Mouse (Mus musculus) G1E (cell line): ENCODE data around the gene Creb3l1. TPM values are rescaled to one million over a fixed set of nuclear protein-coding genes. Genes with fewer than 3 reads are reported as not detected.

Source experiments
- ATAC-seq: 2 replicates; pipeline ENCODE4 v1.8.0; 2016; ENCODE audit warnings: mild to moderate bottlenecking; ENCODE audit not compliant: insufficient number of reproducible peaks, poor library complexity, low FRiP score, severe bottlenecking; ENCODE audit errors: extremely low read depth
- DNase-seq: peaks from one replicate; pipeline ENCODE4 v3.0.0; 2012; ENCODE audit warnings: low spot score
- H3K27me3 ChIP-seq: 2 replicates; pipeline ENCODE4 v1.6.1; 2012; ENCODE audit warnings: mild to moderate bottlenecking, low read length, inconsistent platforms; ENCODE audit not compliant: insufficient read depth
- H3K36me3 ChIP-seq: replicated peaks from 2 replicates; pipeline ENCODE3; 2012; ENCODE audit warnings: mild to moderate bottlenecking, inconsistent platforms
- H3K4me1 ChIP-seq: 2 replicates; pipeline ENCODE4 v1.6.1; 2012; ENCODE audit warnings: low read depth, low read length, inconsistent platforms, mixed read lengths; ENCODE audit not compliant: insufficient read depth
- H3K4me3 ChIP-seq: 2 replicates; pipeline ENCODE4 v1.5.1; 2012; ENCODE audit warnings: low read depth, mild to moderate bottlenecking, inconsistent platforms, low read length, moderate library complexity, mixed read lengths
- H3K9me3 ChIP-seq: replicated peaks from 2 replicates; pipeline ENCODE4 v1.6.1; 2012; ENCODE audit warnings: inconsistent platforms
- CTCF ChIP-seq: IDR thresholded peaks from 2 replicates; pipeline ENCODE4 v1.5.1; 2012; ENCODE audit warnings: low read depth, low read length, inconsistent platforms, mixed read lengths
- GATA1 ChIP-seq: IDR thresholded peaks from 2 replicates; pipeline ENCODE4 v1.6.1; 2012; ENCODE audit warnings: borderline replicate concordance, low read length, inconsistent platforms, mixed read lengths
- GATA2 ChIP-seq: IDR thresholded peaks from 2 replicates; pipeline ENCODE4 v1.6.1; 2012; ENCODE audit warnings: low read depth, low read length, inconsistent platforms, borderline replicate concordance
- POLR2AphosphoS5 ChIP-seq: IDR thresholded peaks from 2 replicates; pipeline ENCODE4 v1.6.1; 2012; ENCODE audit warnings: low read depth, low read length, inconsistent platforms; ENCODE audit not compliant: insufficient replicate concordance
- TAL1 ChIP-seq: conservative IDR thresholded peaks from 2 replicates; pipeline ENCODE4 v1.6.1; 2012; ENCODE audit warnings: low read depth, low read length, inconsistent platforms, mixed read lengths
- polyA plus RNA-seq: library from polyadenylated mRNA; stranded (reverse); fragments of >175 nt; gene quantifications from 2 replicates; pipeline ENCODE4 v1.2.3, GENCODE M21; 2012
- total RNA-seq, 2 experiments: library from RNA; stranded (forward) in 1 of 2; stranded (reverse) in 1 of 2; fragments of 200-1000 nt in 1 of 2; fragments of >200 nt in 1 of 2; fragmentation: Nextera tagmentation in 1 of 2; gene quantifications; 2 replicates each; pipeline ENCODE4 v1.2.3; 2014 to 2017

The Creb3l1 gene
- total and polyA plus RNA-seq, 3 experiments: 1.4 to 2.5 (median 1.4) TPM

DNA sequence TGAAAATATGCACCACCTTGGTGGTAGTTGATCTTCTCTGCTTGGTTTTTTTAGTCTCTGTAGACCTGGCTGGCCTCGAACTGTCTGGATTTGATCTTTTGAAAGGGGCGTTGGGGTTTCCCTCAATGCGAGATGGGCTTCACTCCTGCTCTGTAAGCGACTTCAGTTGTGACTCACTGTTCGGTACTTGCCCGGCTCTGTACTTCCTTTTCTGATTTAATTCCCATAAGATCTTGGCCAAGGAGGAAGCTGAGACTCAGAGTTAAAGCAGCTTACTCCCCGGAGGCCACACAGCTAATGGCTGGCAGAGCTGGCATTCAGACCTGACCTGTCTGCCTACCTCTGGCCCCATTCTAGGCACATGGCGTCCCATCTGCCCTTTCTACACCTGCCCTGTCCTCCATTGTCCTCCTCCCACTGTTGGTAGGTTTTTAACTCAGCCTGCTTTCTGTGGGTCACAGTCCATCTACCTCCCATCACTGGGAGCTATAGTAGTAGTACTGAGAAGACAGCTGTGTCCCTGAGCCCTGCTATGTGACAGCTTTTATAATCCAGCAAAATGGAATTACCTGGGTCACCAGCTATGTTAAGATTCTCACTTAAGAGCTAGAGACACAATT is 41.1 kb upstream of the Creb3l1 start:
- Histone ChIP-seq H3K4me3 (no peak overlapping the region), H3K36me3 (no peaks in the 10 kb centered on the region), H3K27me3 (peaks cover 23% of the 10 kb centered on the region), H3K9me3 (no peaks in the 10 kb centered on the region), H3K4me1 (no peaks in the 10 kb centered on the region)
- no peak for ATAC-seq
- TF ChIP-seq GATA2 (no peak), TAL1 (no peak), GATA1 (no peak), CTCF (no peak), POLR2AphosphoS5 (no peak)
- no peak for DNase-seq

DNA sequence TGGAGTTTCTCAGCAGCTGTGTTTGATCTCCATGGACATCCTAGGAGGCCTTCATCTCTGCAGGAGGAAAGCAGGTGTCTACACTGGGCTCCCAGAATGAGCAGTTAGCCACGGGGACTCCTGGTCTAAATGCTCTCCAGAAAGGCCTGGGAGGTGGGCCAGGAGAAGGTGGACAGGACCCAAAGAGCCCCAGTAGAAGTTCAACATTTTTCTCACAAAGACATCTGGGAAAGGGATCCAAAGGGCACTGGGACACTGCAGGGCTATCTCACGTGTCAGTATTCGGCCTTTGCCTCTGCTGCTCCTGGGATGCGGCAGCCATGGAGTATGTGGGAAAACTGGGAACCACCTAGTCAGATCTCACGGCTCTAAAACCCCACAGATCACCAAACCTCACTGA is 38.8 kb upstream of the Creb3l1 start:
- H3K9me3 ChIP-seq: no peaks in the 10 kb centered on the region
- peaks cover 18% of the 10 kb centered on the region for H3K4me1 ChIP-seq
- no peak overlapping the region for H3K4me3 ChIP-seq
- ATAC-seq (no peak), DNase-seq (no peak)
- no peaks in the 10 kb centered on the region for H3K36me3 ChIP-seq
- H3K27me3 ChIP-seq: peaks cover 43% of the 10 kb centered on the region
- TF ChIP-seq TAL1: no peak
- no peak for TF ChIP-seq GATA1
- no peak for TF ChIP-seq GATA2
- no peak for TF ChIP-seq CTCF
- no peak for TF ChIP-seq POLR2AphosphoS5

- Histone ChIP-seq H3K27me3 (peaks cover 43% of the 10 kb centered on the region), H3K9me3 (no peaks in the 10 kb centered on the region), H3K4me3 (no peak overlapping the region), H3K36me3 (no peaks in the 10 kb centered on the region), H3K4me1 (peaks cover 18% of the 10 kb centered on the region)
- DNase-seq (no peak), ATAC-seq (no peak)
- no peak for TF ChIP-seq TAL1
- TF ChIP-seq POLR2AphosphoS5: no peak
- TF ChIP-seq CTCF: no peak
- TF ChIP-seq GATA1: no peak
- TF ChIP-seq GATA2: no peak
These were observed 37.0 kb upstream of the Creb3l1 start for GRCm38 (mm10) chr2:92061337-92061736.

DNA sequence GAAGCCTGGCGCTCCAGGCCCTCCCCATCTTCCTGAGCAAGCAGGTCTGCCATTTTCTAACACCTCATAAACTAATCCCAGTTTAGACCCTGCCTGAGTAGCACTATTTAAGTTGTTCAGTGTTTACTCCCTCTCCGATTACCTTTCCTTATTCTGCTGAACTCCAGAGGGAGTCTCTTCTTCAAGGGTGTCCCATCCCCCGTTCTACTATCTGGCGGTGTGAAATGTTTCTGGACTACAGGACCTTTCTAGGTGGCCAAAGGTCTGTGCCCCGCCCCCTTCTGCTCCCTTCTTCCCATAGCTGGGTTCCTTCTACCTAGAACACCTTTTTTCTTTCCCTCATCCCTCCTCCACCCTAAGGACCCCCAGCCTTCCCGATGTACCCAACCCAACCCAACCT is 36.0 kb upstream of the Creb3l1 start:
- ATAC-seq: no peak
- H3K4me1 ChIP-seq: peaks cover 18% of the 10 kb centered on the region
- H3K4me3 ChIP-seq: no peak overlapping the region
- no peaks in the 10 kb centered on the region for H3K36me3 ChIP-seq
- TF ChIP-seq GATA1 (no peak), TAL1 (no peak), GATA2 (no peak), CTCF (no peak), POLR2AphosphoS5 (no peak)
- peaks cover 3% of the 10 kb centered on the region; the same call in 1 of the 2 replicates for H3K9me3 ChIP-seq
- peaks cover 41% of the 10 kb centered on the region for H3K27me3 ChIP-seq
- DNase-seq: no peak

DNA sequence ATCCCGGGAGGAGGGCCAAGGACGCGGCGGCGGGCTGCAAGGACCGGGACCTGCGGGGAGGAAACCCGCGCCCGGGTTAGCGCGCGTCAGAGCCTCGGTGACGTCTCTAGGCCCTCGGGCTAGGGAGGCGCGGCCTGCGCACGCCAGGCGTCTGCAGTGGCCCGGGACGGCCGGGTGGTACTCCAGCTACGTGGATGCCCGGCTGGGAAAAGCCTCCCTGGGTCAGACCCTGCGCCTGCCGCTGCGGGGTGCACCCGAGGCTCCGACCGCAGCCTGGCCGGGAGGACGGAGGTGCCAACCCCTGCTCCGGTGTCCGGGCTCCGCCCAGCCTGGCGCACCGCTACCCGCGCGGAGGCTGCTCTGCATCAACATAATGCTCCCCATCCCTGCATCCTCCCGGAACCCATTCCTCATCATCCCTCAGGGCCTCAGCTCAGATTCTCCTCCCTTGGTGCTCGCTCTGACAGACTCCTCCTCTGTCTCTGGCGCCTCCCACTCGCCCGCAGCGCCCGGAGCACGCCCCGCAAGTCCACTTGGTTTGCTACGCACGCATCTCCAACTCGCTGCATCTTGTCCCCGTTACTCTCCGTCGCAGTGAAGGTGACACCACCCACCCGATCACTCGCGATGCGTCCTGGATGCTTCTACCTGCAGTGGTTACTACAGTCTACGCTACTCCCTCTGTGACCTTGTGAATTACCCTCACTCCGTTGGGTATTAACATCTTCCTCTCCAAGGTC is 35.3 kb upstream of the Creb3l1 start:
- no peak for ATAC-seq
- peak overlapping the region; percentile 46; the same call in 1 of the 2 replicates for H3K4me3 ChIP-seq

DNA sequence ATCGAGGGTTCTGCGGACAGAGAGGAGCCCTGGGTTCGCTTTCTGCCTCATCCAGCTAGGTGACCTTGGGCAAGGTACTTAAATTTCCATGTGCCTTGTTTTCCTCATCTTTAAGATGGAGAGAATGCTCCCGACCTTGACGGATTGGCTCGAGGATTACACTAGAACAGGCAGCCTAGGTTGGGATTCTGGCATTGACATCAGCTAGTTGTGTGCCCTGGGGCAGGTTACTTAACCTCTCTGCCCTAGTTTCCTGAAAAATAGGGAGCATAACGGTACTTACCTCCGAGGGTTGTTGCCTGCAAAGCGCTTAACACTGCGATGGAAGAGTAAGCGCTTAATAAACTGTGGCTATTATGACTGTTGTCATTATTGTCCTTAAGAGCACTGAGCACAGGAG is 34.6 kb upstream of the Creb3l1 start:
- Histone ChIP-seq H3K4me3 (peak overlapping the region; percentile 55; the same call in 1 of the 2 replicates), H3K4me1 (peaks cover 18% of the 10 kb centered on the region), H3K36me3 (no peaks in the 10 kb centered on the region), H3K9me3 (peaks cover 3% of the 10 kb centered on the region; the same call in 1 of the 2 replicates), H3K27me3 (peaks cover 37% of the 10 kb centered on the region)
- TF ChIP-seq POLR2AphosphoS5 (no peak), CTCF (no peak), GATA1 (no peak), GATA2 (no peak), TAL1 (no peak)
- DNase-seq (no peak), ATAC-seq (no peak)

More for the DNA sequence above, 35.3 kb upstream of the Creb3l1 start:
- DNase-seq: no peak
- H3K36me3 ChIP-seq: no peaks in the 10 kb centered on the region
- peaks cover 41% of the 10 kb centered on the region for H3K27me3 ChIP-seq
- peaks cover 3% of the 10 kb centered on the region; the same call in 1 of the 2 replicates for H3K9me3 ChIP-seq
- TF ChIP-seq GATA1 (no peak), CTCF (no peak), TAL1 (no peak), GATA2 (no peak), POLR2AphosphoS5 (no peak)
- H3K4me1 ChIP-seq: peaks cover 18% of the 10 kb centered on the region
